Mouse (Mus musculus) lung, adult 2 months (tissue): ENCODE measurements around the gene Arhgef2.

Experiments used
- CTCF ChIP-seq: fragments of 200-500 bp; IDR thresholded peaks from 2 replicates; pipeline ENCODE4 v1.5.1; 2011; ENCODE audit warnings: mild to moderate bottlenecking, low read length, control low read depth; ENCODE audit not compliant: insufficient read depth
- POLR2A ChIP-seq: fragments of 200-500 bp; IDR thresholded peaks from 2 replicates; pipeline ENCODE4 v1.6.1; 2011; ENCODE audit warnings: low read depth, mild to moderate bottlenecking, control low read depth, low read length, borderline replicate concordance; ENCODE audit errors: extremely low read depth

DNA sequence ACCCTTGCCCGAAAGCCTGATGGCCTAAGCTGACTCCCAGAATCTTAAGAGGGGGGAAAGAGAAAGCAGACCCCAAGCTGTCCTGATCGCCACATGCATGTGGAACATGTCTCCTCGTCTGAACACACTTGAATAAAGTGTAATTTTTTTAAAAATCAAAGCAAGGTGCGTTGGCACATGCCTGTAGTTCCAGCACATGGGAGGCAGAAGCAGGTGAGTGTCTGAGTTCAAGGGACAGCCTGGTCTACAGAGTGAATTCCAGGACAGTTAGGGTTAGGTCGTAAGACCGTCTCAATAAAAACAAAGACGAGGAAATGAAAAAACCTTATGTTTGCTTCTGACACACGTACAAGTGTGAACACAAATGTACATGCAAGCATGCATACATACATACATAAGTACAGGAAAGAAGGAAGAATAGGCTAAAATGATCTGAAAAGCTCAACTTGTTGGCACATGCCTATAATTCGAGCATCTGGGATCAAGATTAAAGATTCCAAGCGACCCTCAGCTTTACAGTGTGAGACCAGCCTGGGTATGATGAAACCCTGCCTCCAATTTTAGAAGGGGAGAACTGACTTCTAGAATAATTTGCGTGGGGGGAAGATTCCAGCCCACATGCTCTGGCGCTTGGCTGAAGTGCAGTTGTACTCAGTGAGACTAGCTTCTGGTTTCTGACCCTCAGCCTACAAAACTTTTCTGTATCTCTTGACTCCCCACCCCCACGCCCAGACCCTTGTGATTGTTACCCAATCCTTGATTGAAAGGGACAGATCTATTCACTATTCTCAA lies 45.1 kb downstream of the Arhgef2 start:
- TF ChIP-seq POLR2A: no peak
- TF ChIP-seq CTCF: no peak
